Mouse (Mus musculus): ENCODE measurements around the gene Foxd2. TPM values are rescaled to one million over a fixed set of nuclear protein-coding genes. Genes with fewer than 3 reads are reported as not detected.

The Foxd2 gene
- polyA plus RNA-seq, 1 experiment from 2014 or later, result 0.21 TPM

GRCm38 (mm10) chr4:114937459-114938047 lies 28.9 kb upstream of the Foxd2 start:
- Histone ChIP-seq H3K9me3 (no peaks in the 10 kb centered on the region), H3K36me3 (no peaks in the 10 kb centered on the region)
- 64% methylated on average over 4 of the region's 4 CpGs for WGBS

GRCm38 (mm10) chr4:114934188-114934587 lies 25.5 kb upstream of the Foxd2 start:
- Histone ChIP-seq H3K4me3 (no peak overlapping the region), H3K9me3 (no peaks in the 10 kb centered on the region), H3K27me3 (peaks cover 39% of the 10 kb centered on the region), H3K36me3 (no peaks in the 10 kb centered on the region), H3K4me2 (no peak overlapping the region), H3K27ac (no peak overlapping the region), H3K4me1 (replicated peaks) (no peaks in the 10 kb centered on the region), H3K9ac (no peak overlapping the region)
- 92% methylated on average over 6 of the region's 6 CpGs for WGBS
- no peak for ATAC-seq (ENCODE audit: low FRiP score)

More at GRCm38 (mm10) chr4:114937459-114938047, 28.9 kb upstream of the Foxd2 start:
- H3K27me3 ChIP-seq, result peaks cover 22% of the 10 kb centered on the region
- no peak overlapping the region for H3K27ac ChIP-seq
- no peak overlapping the region for H3K9ac ChIP-seq
- no peak overlapping the region for H3K4me3 ChIP-seq
- no peak overlapping the region for H3K4me2 ChIP-seq
- ATAC-seq (ENCODE audit: low FRiP score), result no peak
- H3K4me1 ChIP-seq (replicated peaks), result peaks cover 8% of the 10 kb centered on the region

GRCm38 (mm10) chr4:114932747-114933146 lies 24.1 kb upstream of the Foxd2 start:
- no peaks in the 10 kb centered on the region for H3K9me3 ChIP-seq
- H3K4me1 ChIP-seq (replicated peaks), result no peaks in the 10 kb centered on the region
- H3K36me3 ChIP-seq, result no peaks in the 10 kb centered on the region
- no peak overlapping the region for H3K4me2 ChIP-seq
- H3K27me3 ChIP-seq, result peaks cover 53% of the 10 kb centered on the region
- ATAC-seq (ENCODE audit: low FRiP score), result no peak
- 88% methylated on average over 4 of the region's 4 CpGs for whole genome bisulfite sequencing
- H3K4me3 ChIP-seq, result no peak overlapping the region
- no peak overlapping the region for H3K9ac ChIP-seq
- no peak overlapping the region for H3K27ac ChIP-seq

GRCm38 (mm10) chr4:114929155-114929554 lies 20.5 kb upstream of the Foxd2 start:
- Histone ChIP-seq H3K4me1 (replicated peaks) (peaks cover 12% of the 10 kb centered on the region), H3K4me2 (no peak overlapping the region), H3K9me3 (no peaks in the 10 kb centered on the region), H3K36me3 (no peaks in the 10 kb centered on the region), H3K4me3 (no peak overlapping the region), H3K27ac (no peak overlapping the region), H3K9ac (no peak overlapping the region), H3K27me3 (peaks cover 84% of the 10 kb centered on the region)
- WGBS, result 22% methylated on average over 14 of the region's 15 CpGs
- ATAC-seq (ENCODE audit: low FRiP score), result no peak

GRCm38 (mm10) chr4:114925917-114926312 lies 17.2 kb upstream of the Foxd2 start, which contains the start of gene Foxe3:
Gene Foxe3 (minus strand): TSS chr4:114926013.
- Histone ChIP-seq H3K4me3 (peak within 1 kb of the TSS; percentile 39), H3K27ac (no peak within 1 kb of the TSS), H3K4me2 (peak within 1 kb of the TSS; percentile 59), H3K9ac (0 out of 2 replicates have a peak within 1 kb of the TSS, but pooled peaks have one; percentile 43), H3K36me3 (no peaks in the 10 kb centered on the region), H3K9me3 (no peaks in the 10 kb centered on the region), H3K4me1 (replicated peaks) (peaks cover 12% of the 10 kb centered on the region), H3K27me3 (peaks cover 92% of the 10 kb centered on the region)
- under 1% methylated on average over 23 of the region's 25 CpGs for WGBS
- no peak for ATAC-seq (ENCODE audit: low FRiP score)

- Histone ChIP-seq H3K4me2 (peak overlapping the region; percentile 59), H3K4me1 (replicated peaks) (peaks cover 12% of the 10 kb centered on the region), H3K9ac (0 out of 2 replicates have a peak overlapping the region, but pooled peaks have one; percentile 43), H3K27ac (no peak overlapping the region), H3K27me3 (peaks cover 92% of the 10 kb centered on the region), H3K4me3 (peak overlapping the region; percentile 39), H3K9me3 (no peaks in the 10 kb centered on the region), H3K36me3 (no peaks in the 10 kb centered on the region)
- peak; percentile 50 for ATAC-seq (ENCODE audit: low FRiP score)
- WGBS, result under 1% methylated on average over 119 of the region's 125 CpGs
These were observed 16.6 kb upstream of the Foxd2 start for GRCm38 (mm10) chr4:114924971-114925916.

GRCm38 (mm10) chr4:114917091-114917490 lies 8.4 kb upstream of the Foxd2 start:
- H3K4me1 ChIP-seq (replicated peaks), result peaks cover 3% of the 10 kb centered on the region; the same call in 1 of the 2 replicates
- no peak overlapping the region for H3K4me2 ChIP-seq
- H3K27me3 ChIP-seq, result peaks cover 92% of the 10 kb centered on the region
- ATAC-seq (ENCODE audit: low FRiP score), result no peak
- H3K27ac ChIP-seq, result no peak overlapping the region
- no peak overlapping the region for H3K9ac ChIP-seq
- no peaks in the 10 kb centered on the region for H3K9me3 ChIP-seq
- H3K36me3 ChIP-seq, result no peaks in the 10 kb centered on the region
- H3K4me3 ChIP-seq, result no peak overlapping the region
- WGBS, result 58% methylated on average over 2 of the region's 2 CpGs

GRCm38 (mm10) chr4:114916056-114916455 lies 7.4 kb upstream of the Foxd2 start:
- no peak overlapping the region for H3K4me3 ChIP-seq
- H3K4me1 ChIP-seq (replicated peaks), result peaks cover 3% of the 10 kb centered on the region; the same call in 1 of the 2 replicates
- H3K27ac ChIP-seq, result no peak overlapping the region
- 40% methylated on average over 4 of the region's 4 CpGs for WGBS
- ATAC-seq (ENCODE audit: low FRiP score), result no peak
- H3K9me3 ChIP-seq, result no peaks in the 10 kb centered on the region
- peaks cover 92% of the 10 kb centered on the region for H3K27me3 ChIP-seq
- no peak overlapping the region for H3K9ac ChIP-seq
- H3K36me3 ChIP-seq, result no peaks in the 10 kb centered on the region
- H3K4me2 ChIP-seq, result no peak overlapping the region

GRCm38 (mm10) chr4:114913594-114913962 lies 4.9 kb upstream of the Foxd2 start:
- H3K4me1 ChIP-seq (replicated peaks), result peaks cover 11% of the 10 kb centered on the region
- peaks cover 97% of the 10 kb centered on the region for H3K27me3 ChIP-seq
- no peak overlapping the region for H3K4me2 ChIP-seq
- H3K36me3 ChIP-seq, result no peaks in the 10 kb centered on the region
- WGBS, result 2% methylated on average over 13 of the region's 13 CpGs
- no peak overlapping the region for H3K4me3 ChIP-seq
- H3K9ac ChIP-seq, result no peak overlapping the region
- H3K9me3 ChIP-seq, result no peaks in the 10 kb centered on the region
- no peak for ATAC-seq (ENCODE audit: low FRiP score)
- no peak overlapping the region for H3K27ac ChIP-seq

GRCm38 (mm10) chr4:114912705-114913593 lies 4.3 kb upstream of the Foxd2 start:
- H3K27ac ChIP-seq, result no peak overlapping the region
- 3% methylated on average over 35 of the region's 35 CpGs for WGBS
- H3K36me3 ChIP-seq, result no peaks in the 10 kb centered on the region
- H3K4me3 ChIP-seq, result no peak overlapping the region
- peaks cover 97% of the 10 kb centered on the region for H3K27me3 ChIP-seq
- no peak for ATAC-seq (ENCODE audit: low FRiP score)
- H3K9ac ChIP-seq, result no peak overlapping the region
- H3K4me1 ChIP-seq (replicated peaks), result peaks cover 18% of the 10 kb centered on the region
- H3K9me3 ChIP-seq, result no peaks in the 10 kb centered on the region
- no peak overlapping the region for H3K4me2 ChIP-seq

- H3K9me3 ChIP-seq, result no peaks in the 10 kb centered on the region
- H3K27me3 ChIP-seq, result peaks cover 99% of the 10 kb centered on the region
- peaks cover 26% of the 10 kb centered on the region for H3K4me1 ChIP-seq (replicated peaks)
- ATAC-seq (ENCODE audit: low FRiP score), result no peak
- no peak overlapping the region for H3K9ac ChIP-seq
- peak overlapping the region; percentile 59 for H3K4me2 ChIP-seq
- no peak overlapping the region for H3K27ac ChIP-seq
- 2% methylated on average over 20 of the region's 20 CpGs for WGBS
- H3K36me3 ChIP-seq, result no peaks in the 10 kb centered on the region
- peak overlapping the region; percentile 41 for H3K4me3 ChIP-seq
These were observed 1.2 kb upstream of the Foxd2 start for GRCm38 (mm10) chr4:114909602-114910484.

All from hindbrain, embryonic 13.5 days (tissue).